Mouse (Mus musculus): Measurements from ENCODE around the gene Cpt1a. TPM values are rescaled to one million over a fixed set of nuclear protein-coding genes. Genes with fewer than 3 reads are reported as not detected.

Cpt1a gene
- polyA plus RNA-seq, 1 experiment: 75.7 TPM

DNA sequence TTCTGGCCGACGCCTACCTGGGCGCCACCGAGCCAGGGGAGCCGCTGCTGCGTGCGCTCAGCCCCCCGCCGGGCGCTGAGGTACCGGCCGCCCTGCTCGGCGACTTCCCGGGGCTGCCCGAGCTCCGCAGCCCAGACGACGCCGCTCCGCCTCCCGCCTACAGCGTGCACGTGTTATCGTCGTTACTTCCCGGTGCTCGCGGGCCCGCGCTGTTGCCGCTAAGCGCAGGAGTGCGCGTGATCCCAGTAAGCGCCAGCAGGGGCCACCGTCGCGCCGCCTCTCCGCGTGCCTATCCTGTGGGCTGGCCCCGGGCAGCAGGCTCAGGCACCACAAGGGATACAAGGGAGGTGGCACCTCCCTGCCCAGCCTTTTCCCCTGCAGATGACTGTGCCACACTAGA is 67.0 kb downstream of the Cpt1a start:
- peak; percentile 94 for DNase-seq
- WGBS: under 1% methylated on average over 43 of the region's 43 CpGs
- H3K36me3 ChIP-seq (ENCODE audit: control insufficient read depth, insufficient read depth, low read length): peaks cover 5% of the 10 kb centered on the region
- H3K4me3 ChIP-seq (ENCODE audit: control insufficient read depth, insufficient read depth, low read length): peak overlapping the region; percentile 53
- H3K27ac ChIP-seq (ENCODE audit: control insufficient read depth, insufficient read depth, low read length): no peak overlapping the region
- TF ChIP-seq POLR2A (IDR thresholded peaks at IDR 0.05; ENCODE audit: control insufficient read depth, extremely low read depth, insufficient read depth, low read length, poor library complexity): no peak; the same call in 1 of the 2 replicates
- peak; percentile 91 for TF ChIP-seq CTCF (IDR thresholded peaks at IDR 0.05; ENCODE audit: borderline replicate concordance, control insufficient read depth, extremely low read depth, insufficient read depth, low read length, poor library complexity)
- peaks cover 6% of the 10 kb centered on the region; the same call in 1 of the 2 replicates for H3K4me1 ChIP-seq (replicated peaks; ENCODE audit: control insufficient read depth, insufficient read depth, low read length)
- H3K27me3 ChIP-seq (ENCODE audit: control insufficient read depth, insufficient read depth, low read length): no peaks in the 10 kb centered on the region

DNA sequence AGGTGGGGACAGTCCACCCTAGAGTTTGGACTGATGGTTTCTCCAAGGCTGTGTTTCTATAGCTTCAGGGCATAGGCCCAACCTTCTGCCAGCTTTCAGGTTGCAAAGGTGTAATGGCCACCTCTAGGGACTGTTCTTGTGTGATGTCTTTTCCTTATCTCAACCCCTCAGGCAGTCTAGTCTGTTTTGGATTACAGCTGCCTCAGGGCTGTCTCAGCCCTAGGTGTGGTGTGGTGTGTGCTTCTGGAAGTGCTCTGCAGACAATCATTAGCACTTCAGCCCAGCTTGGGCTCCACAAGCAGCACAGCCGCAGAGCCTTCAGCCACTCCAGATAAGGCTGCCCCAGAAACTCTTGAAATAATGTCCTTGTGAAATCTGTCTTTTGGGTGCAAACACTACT is 70.2 kb downstream of the Cpt1a start:
- no peaks in the 10 kb centered on the region for H3K36me3 ChIP-seq (ENCODE audit: control insufficient read depth, insufficient read depth, low read length)
- TF ChIP-seq POLR2A (IDR thresholded peaks at IDR 0.05; ENCODE audit: control insufficient read depth, extremely low read depth, insufficient read depth, low read length, poor library complexity): no peak
- TF ChIP-seq CTCF (IDR thresholded peaks at IDR 0.05; ENCODE audit: borderline replicate concordance, control insufficient read depth, extremely low read depth, insufficient read depth, low read length, poor library complexity): no peak
- no peak overlapping the region for H3K4me3 ChIP-seq (ENCODE audit: control insufficient read depth, insufficient read depth, low read length)
- WGBS: 97% methylated on average over 1 of the region's 1 CpGs
- no peak overlapping the region for H3K27ac ChIP-seq (ENCODE audit: control insufficient read depth, insufficient read depth, low read length)
- peaks cover 6% of the 10 kb centered on the region; the same call in 1 of the 2 replicates for H3K4me1 ChIP-seq (replicated peaks; ENCODE audit: control insufficient read depth, insufficient read depth, low read length)
- no peaks in the 10 kb centered on the region for H3K27me3 ChIP-seq (ENCODE audit: control insufficient read depth, insufficient read depth, low read length)
- DNase-seq: no peak

DNA sequence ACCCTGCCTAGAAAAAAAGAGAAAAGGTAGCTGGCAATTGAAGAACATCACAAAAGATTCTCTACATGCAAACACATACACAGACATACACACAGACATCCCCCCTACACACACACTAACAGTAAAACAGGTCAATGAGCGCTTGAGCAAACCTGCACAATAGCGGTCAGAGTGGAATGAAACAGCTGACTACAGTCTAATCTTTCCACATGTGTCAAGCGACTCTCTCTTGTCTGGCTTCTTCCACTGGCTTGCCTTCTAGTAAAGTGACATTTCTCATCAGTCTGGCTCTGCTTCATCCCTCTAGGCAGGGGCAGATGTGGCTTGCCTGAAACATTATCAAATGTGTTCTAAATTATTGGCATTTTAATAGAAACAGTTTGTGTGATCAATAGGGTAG is 72.1 kb downstream of the Cpt1a start:
- Histone ChIP-seq H3K27me3 (ENCODE audit: control insufficient read depth, insufficient read depth, low read length) (no peaks in the 10 kb centered on the region), H3K4me3 (ENCODE audit: control insufficient read depth, insufficient read depth, low read length) (no peak overlapping the region), H3K27ac (ENCODE audit: control insufficient read depth, insufficient read depth, low read length) (no peak overlapping the region), H3K4me1 (replicated peaks; ENCODE audit: control insufficient read depth, insufficient read depth, low read length) (0 out of 2 replicates have a peak, but pooled peaks cover 2% of the 10 kb centered on the region), H3K36me3 (ENCODE audit: control insufficient read depth, insufficient read depth, low read length) (no peaks in the 10 kb centered on the region)
- DNase-seq: no peak
- TF ChIP-seq POLR2A (IDR thresholded peaks at IDR 0.05; ENCODE audit: control insufficient read depth, extremely low read depth, insufficient read depth, low read length, poor library complexity): no peak
- no peak for TF ChIP-seq CTCF (IDR thresholded peaks at IDR 0.05; ENCODE audit: borderline replicate concordance, control insufficient read depth, extremely low read depth, insufficient read depth, low read length, poor library complexity)
- 94% methylated on average over 3 of the region's 3 CpGs for WGBS

DNA sequence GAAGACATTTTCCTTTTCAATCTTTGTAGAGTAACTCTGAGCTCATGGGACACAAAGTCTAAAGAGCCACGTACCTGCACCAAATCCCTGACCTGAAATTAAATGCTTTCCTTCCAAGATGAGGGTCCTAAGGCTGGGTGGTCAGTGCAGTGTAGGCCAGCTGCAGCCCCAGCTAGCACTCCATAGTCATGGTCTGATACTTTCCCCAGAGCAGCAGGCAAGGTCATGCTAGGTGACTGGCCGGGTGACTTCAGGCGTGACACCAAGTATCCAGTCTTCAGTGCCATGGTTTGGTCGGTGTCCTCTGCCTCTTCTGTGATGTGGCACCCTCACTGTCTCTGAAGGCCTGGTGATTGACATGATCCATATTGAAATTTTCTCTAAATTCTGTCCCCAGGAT is 77.9 kb downstream of the Cpt1a start:
- DNase-seq: no peak
- Histone ChIP-seq H3K36me3 (ENCODE audit: control insufficient read depth, insufficient read depth, low read length) (no peaks in the 10 kb centered on the region), H3K27ac (ENCODE audit: control insufficient read depth, insufficient read depth, low read length) (no peak overlapping the region), H3K4me1 (replicated peaks; ENCODE audit: control insufficient read depth, insufficient read depth, low read length) (no peaks in the 10 kb centered on the region; the same call in 1 of the 2 replicates), H3K27me3 (ENCODE audit: control insufficient read depth, insufficient read depth, low read length) (no peaks in the 10 kb centered on the region), H3K4me3 (ENCODE audit: control insufficient read depth, insufficient read depth, low read length) (no peak overlapping the region)
- no peak for TF ChIP-seq CTCF (IDR thresholded peaks at IDR 0.05; ENCODE audit: borderline replicate concordance, control insufficient read depth, extremely low read depth, insufficient read depth, low read length, poor library complexity)
- TF ChIP-seq POLR2A (IDR thresholded peaks at IDR 0.05; ENCODE audit: control insufficient read depth, extremely low read depth, insufficient read depth, low read length, poor library complexity): no peak
- 96% methylated on average over 4 of the region's 4 CpGs for WGBS

DNA sequence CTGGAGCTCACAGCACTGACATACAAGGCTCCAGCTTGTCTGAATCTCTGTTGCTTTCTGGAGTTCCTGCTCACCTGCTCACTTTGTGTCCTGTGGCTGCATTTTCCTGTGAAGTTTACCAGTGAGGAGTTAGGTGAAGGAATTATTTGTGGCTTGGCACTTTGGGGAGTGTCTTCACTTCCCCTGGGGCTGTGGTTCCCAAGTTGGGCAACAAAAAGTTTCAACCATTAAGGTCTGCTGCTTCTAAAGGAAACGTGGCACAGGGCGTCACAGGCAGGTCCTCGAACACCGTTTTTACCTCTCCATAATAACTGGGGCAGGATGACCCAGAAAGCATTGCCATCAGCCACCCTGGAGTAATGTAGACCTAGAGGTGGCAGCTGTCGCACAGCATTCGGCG is 79.4 kb downstream of the Cpt1a start:
- H3K27me3 ChIP-seq (ENCODE audit: control insufficient read depth, insufficient read depth, low read length): no peaks in the 10 kb centered on the region
- H3K27ac ChIP-seq (ENCODE audit: control insufficient read depth, insufficient read depth, low read length): no peak overlapping the region
- no peak for DNase-seq
- no peaks in the 10 kb centered on the region; the same call in 1 of the 2 replicates for H3K4me1 ChIP-seq (replicated peaks; ENCODE audit: control insufficient read depth, insufficient read depth, low read length)
- WGBS: 64% methylated on average over 7 of the region's 7 CpGs
- TF ChIP-seq POLR2A (IDR thresholded peaks at IDR 0.05; ENCODE audit: control insufficient read depth, extremely low read depth, insufficient read depth, low read length, poor library complexity): no peak
- TF ChIP-seq CTCF (IDR thresholded peaks at IDR 0.05; ENCODE audit: borderline replicate concordance, control insufficient read depth, extremely low read depth, insufficient read depth, low read length, poor library complexity): no peak
- no peak overlapping the region for H3K4me3 ChIP-seq (ENCODE audit: control insufficient read depth, insufficient read depth, low read length)
- H3K36me3 ChIP-seq (ENCODE audit: control insufficient read depth, insufficient read depth, low read length): no peaks in the 10 kb centered on the region

DNA sequence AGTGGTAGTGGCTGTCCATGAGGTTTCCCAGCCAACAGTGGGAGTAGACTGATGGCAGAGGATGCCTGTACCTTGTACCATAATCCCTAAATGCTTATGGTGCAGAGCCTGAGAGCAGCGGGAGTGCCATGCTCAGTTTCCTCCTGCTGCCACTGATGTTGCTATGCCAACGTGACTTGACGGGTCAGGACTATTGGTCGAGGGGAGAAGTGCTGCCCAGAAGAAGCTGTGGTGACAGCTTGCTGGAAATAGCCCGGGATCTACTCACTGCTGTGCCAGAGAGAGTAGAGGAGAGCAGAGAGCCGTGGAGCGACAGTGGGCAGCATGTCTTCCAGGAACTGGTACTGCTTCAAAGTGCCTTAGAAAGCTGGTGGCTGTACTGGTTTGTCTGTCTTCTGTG is 79.8 kb downstream of the Cpt1a start:
- Histone ChIP-seq H3K27me3 (ENCODE audit: control insufficient read depth, insufficient read depth, low read length) (no peaks in the 10 kb centered on the region), H3K36me3 (ENCODE audit: control insufficient read depth, insufficient read depth, low read length) (no peaks in the 10 kb centered on the region), H3K27ac (ENCODE audit: control insufficient read depth, insufficient read depth, low read length) (no peak overlapping the region), H3K4me1 (replicated peaks; ENCODE audit: control insufficient read depth, insufficient read depth, low read length) (no peaks in the 10 kb centered on the region; the same call in 1 of the 2 replicates), H3K4me3 (ENCODE audit: control insufficient read depth, insufficient read depth, low read length) (no peak overlapping the region)
- no peak for TF ChIP-seq CTCF (IDR thresholded peaks at IDR 0.05; ENCODE audit: borderline replicate concordance, control insufficient read depth, extremely low read depth, insufficient read depth, low read length, poor library complexity)
- no peak for TF ChIP-seq POLR2A (IDR thresholded peaks at IDR 0.05; ENCODE audit: control insufficient read depth, extremely low read depth, insufficient read depth, low read length, poor library complexity)
- 57% methylated on average over 7 of the region's 7 CpGs for WGBS
- DNase-seq: no peak

DNA sequence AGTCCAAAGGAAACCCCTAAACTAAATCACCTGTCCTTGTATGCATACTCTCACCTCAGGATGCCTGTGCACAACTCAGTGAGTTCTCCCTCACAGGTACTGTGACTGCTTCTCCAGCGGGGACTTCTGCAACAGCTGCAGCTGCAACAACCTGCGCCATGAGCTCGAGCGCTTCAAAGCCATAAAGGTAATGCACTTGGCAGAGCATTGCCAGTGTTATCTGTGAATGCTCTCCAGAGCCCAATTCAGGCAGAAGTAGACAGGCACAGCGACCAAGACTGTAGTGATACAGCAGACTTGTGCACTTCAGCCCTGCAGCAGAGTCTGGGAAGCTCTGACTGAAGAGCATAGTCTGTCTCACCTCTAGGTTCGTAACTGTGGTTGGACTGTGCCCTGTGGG is 80.3 kb downstream of the Cpt1a start:
- H3K4me1 ChIP-seq (replicated peaks; ENCODE audit: control insufficient read depth, insufficient read depth, low read length): no peaks in the 10 kb centered on the region; the same call in 1 of the 2 replicates
- TF ChIP-seq POLR2A (IDR thresholded peaks at IDR 0.05; ENCODE audit: control insufficient read depth, extremely low read depth, insufficient read depth, low read length, poor library complexity): no peak
- TF ChIP-seq CTCF (IDR thresholded peaks at IDR 0.05; ENCODE audit: borderline replicate concordance, control insufficient read depth, extremely low read depth, insufficient read depth, low read length, poor library complexity): no peak
- no peak overlapping the region for H3K27ac ChIP-seq (ENCODE audit: control insufficient read depth, insufficient read depth, low read length)
- 78% methylated on average over 6 of the region's 6 CpGs for WGBS
- no peaks in the 10 kb centered on the region for H3K36me3 ChIP-seq (ENCODE audit: control insufficient read depth, insufficient read depth, low read length)
- no peak for DNase-seq
- no peak overlapping the region for H3K4me3 ChIP-seq (ENCODE audit: control insufficient read depth, insufficient read depth, low read length)
- H3K27me3 ChIP-seq (ENCODE audit: control insufficient read depth, insufficient read depth, low read length): no peaks in the 10 kb centered on the region
